ENCODE assay signal across 23 mouse cellular contexts in genomic region chr9:35328503-35328902, GRCm38 (mm10).
A peak's percentile ranks its signal among the peaks of the same experiment; 100 is the strongest.
DNase-seq lines count a peak whose midpoint lies in the region; ATAC-seq and TF ChIP-seq lines count a peak whose summit lies in the region.
"Had no signal": no experiment of that assay in that cellular context is flagged by ENCODE, and none has a peak within 500 bp of the region (broad histone marks: within the 10 kb centered on the region; RNA-seq: fewer than 3 reads in every experiment).

No protein-coding gene starts in this region.

- peaks cover 98% of the 10 kb centered on the region for H3K4me1 ChIP-seq in forebrain, embryonic 10.5 days
- H3K4me1 ChIP-seq in forebrain, embryonic 14.5 days (ENCODE audit: control insufficient read depth, insufficient read depth, low read length), result peaks cover 42% of the 10 kb centered on the region
- H3K4me1 ChIP-seq in lung, adult 2 months (ENCODE audit: control insufficient read depth, insufficient read depth, low read length), result no peaks in the 10 kb centered on the region

- no peak overlapping the region for H3K4me3 ChIP-seq in forebrain, embryonic 10.5 days
- H3K4me3 ChIP-seq in forebrain, embryonic 14.5 days (ENCODE audit: low read depth, low read length), result no peak overlapping the region
- H3K4me3 ChIP-seq in lung, adult 2 months (replicated peaks; ENCODE audit: extremely low read depth, low read depth, low read length), result no peak overlapping the region
- H3K4me3 ChIP-seq: forebrain, embryonic 12.5 days; heart, embryonic 15.5 days; hindbrain, embryonic 15.5 days; kidney, embryonic 15.5 days; layer of hippocampus, adult 2 months; midbrain, embryonic 15.5 days; myocyte had no signal

- H3K4me2 ChIP-seq in forebrain, embryonic 14.5 days (ENCODE audit: low read length), result no peak overlapping the region
- H3K4me2 ChIP-seq: forebrain, embryonic 12.5 days; heart, embryonic 15.5 days; hindbrain, embryonic 15.5 days; kidney, embryonic 15.5 days; midbrain, embryonic 15.5 days had no signal

- H3K9me3 ChIP-seq in forebrain, embryonic 10.5 days, result no peaks in the 10 kb centered on the region
- H3K9me3 ChIP-seq in forebrain, embryonic 14.5 days (replicated peaks; ENCODE audit: control insufficient read depth, low read length), result no peaks in the 10 kb centered on the region
- H3K9me3 ChIP-seq: forebrain, embryonic 12.5 days; heart, embryonic 15.5 days; hindbrain, embryonic 15.5 days; kidney, embryonic 15.5 days; midbrain, embryonic 15.5 days had no signal

- peak overlapping the region; percentile 88 for H3K27ac ChIP-seq in forebrain, embryonic 10.5 days
- H3K27ac ChIP-seq in forebrain, embryonic 14.5 days (ENCODE audit: low read depth, low read length), result no peak overlapping the region
- H3K27ac ChIP-seq: forebrain, embryonic 12.5 days; heart, embryonic 15.5 days; hindbrain, embryonic 15.5 days; kidney, embryonic 15.5 days; layer of hippocampus, adult 2 months; liver, embryonic 14.5 days; midbrain, embryonic 15.5 days had no signal

- no peak for DNase-seq in forebrain, embryonic 10.5 days (ENCODE audit: extremely low spot score, low spot score)
- no peak for DNase-seq in forebrain, embryonic 14.5 days (ENCODE audit: low spot score)
- peak; percentile 41 to 64 for DNase-seq in heart, postnatal 14 days
- DNase-seq in heart, adult 9 months (ENCODE audit: low spot score in 2 of 2), result no peak
- peak; percentile 34 for DNase-seq in lung, postnatal 10 days
- DNase-seq in lung, adult 2 months, result no peak
- no peak for DNase-seq in urinary bladder, postnatal 36 days (ENCODE audit: low spot score in 2 of 2)
- no peak for DNase-seq in left cerebral cortex, adult 9 months (ENCODE audit: low spot score in 2 of 2)
- DNase-seq: adrenal gland, adult 2 months; cerebellum, adult 9-10 months; gastrocnemius, postnatal 10 days; layer of hippocampus, postnatal 36 days; lung, postnatal 36 days; thymus, postnatal 25 days had no signal

- TF ChIP-seq POLR2A in lung, adult 2 months (IDR thresholded peaks at IDR 0.05; ENCODE audit: borderline replicate concordance, extremely low read depth, low read depth, low read length), result no peak

- WGBS in forebrain, embryonic 10.5 days, result 72% methylated on average over 6 of the region's 6 CpGs
- WGBS in forebrain, embryonic 14.5 days, result 76% methylated on average over 6 of the region's 6 CpGs
- 44% methylated on average over 6 of the region's 6 CpGs for WGBS in lung, adult 2 months

- no peak for ATAC-seq in forebrain, embryonic 14.5 days
- ATAC-seq: intestine, embryonic 16.5 days; midbrain, embryonic 15.5 days had no signal

- intact Hi-C loops in heart, postnatal 14 days (cut with DNase I), result no loop called here

- peaks cover 95% of the 10 kb centered on the region for H3K27me3 ChIP-seq in forebrain, embryonic 10.5 days (ENCODE audit: poor library complexity, severe bottlenecking)
- no peaks in the 10 kb centered on the region for H3K27me3 ChIP-seq in forebrain, embryonic 14.5 days (replicated peaks; ENCODE audit: control insufficient read depth, insufficient read depth, low read length)
- H3K27me3 ChIP-seq: heart, embryonic 15.5 days had no signal

- no peak for TF ChIP-seq CTCF in lung, adult 2 months (IDR thresholded peaks at IDR 0.05; ENCODE audit: insufficient read depth, low read length)

- H3K36me3 ChIP-seq in forebrain, embryonic 10.5 days (replicated peaks), result no peaks in the 10 kb centered on the region
- no peaks in the 10 kb centered on the region for H3K36me3 ChIP-seq in forebrain, embryonic 14.5 days (ENCODE audit: control insufficient read depth, insufficient read depth, low read length)
- H3K36me3 ChIP-seq: forebrain, embryonic 12.5 days; heart, embryonic 15.5 days; hindbrain, embryonic 15.5 days; kidney, embryonic 15.5 days; midbrain, embryonic 15.5 days had no signal

- H3K9ac ChIP-seq in forebrain, embryonic 14.5 days (ENCODE audit: low read length), result no peak overlapping the region
- H3K9ac ChIP-seq: forebrain, embryonic 12.5 days; heart, embryonic 15.5 days; hindbrain, embryonic 15.5 days; kidney, embryonic 15.5 days; liver, embryonic 14.5 days; midbrain, embryonic 15.5 days had no signal

Comparison
In these comparisons a context has a peak if more than half of its experiments do, and no peak if none do; other contexts are left out.
1. DNase-seq: peak in heart, postnatal 14 days (2 of 2) and lung, postnatal 10 days (single experiment); none in forebrain, embryonic 10.5 days (single experiment), forebrain, embryonic 14.5 days (single experiment), heart, adult 9 months (0 of 2), lung, adult 2 months (single experiment), urinary bladder, postnatal 36 days (0 of 2) and left cerebral cortex, adult 9 months (0 of 2).